Mouse (Mus musculus) liver, embryonic 11.5 days (tissue): Measurements from ENCODE around the gene Rnf187. TPM values are rescaled to one million over a fixed set of nuclear protein-coding genes. Genes with fewer than 3 reads are reported as not detected.

Experiments used
- ATAC-seq: fragments of 200-750 bp; cut with Nextera tagmentation; replicated peaks from 2 replicates; pipeline ENCODE4 v1.8.0; 2017; ENCODE audit warnings: moderate number of reproducible peaks, mild to moderate bottlenecking, moderate TSS enrichment, moderate library complexity; ENCODE audit not compliant: low FRiP score
- DNase-seq: peaks from one replicate; pipeline ENCODE4 v3.0.0-alpha.2; 2017; ENCODE audit warnings: low spot score
- H3K27ac ChIP-seq: fragments of 300-500 bp; sonication (generic); 2 replicates; pipeline ENCODE4 v1.5.1; 2014; ENCODE audit warnings: mild to moderate bottlenecking, low read depth, low read length, control low read depth
- H3K27me3 ChIP-seq: fragments of 300-500 bp; sonication (generic); replicated peaks from 2 replicates; pipeline ENCODE4 v1.6.1; 2014; ENCODE audit warnings: low read length, mixed read lengths; ENCODE audit not compliant: control insufficient read depth, insufficient read depth
- H3K36me3 ChIP-seq: fragments of 300-500 bp; sonication (generic); 2 replicates; pipeline ENCODE4 v1.6.1; 2014; ENCODE audit warnings: mild to moderate bottlenecking, low read length, moderate library complexity, mixed read lengths; ENCODE audit not compliant: control insufficient read depth, insufficient read depth
- H3K4me1 ChIP-seq: fragments of 300-500 bp; sonication (generic); replicated peaks from 2 replicates; pipeline ENCODE4 v1.6.1; 2014; ENCODE audit warnings: low read length, mixed read lengths; ENCODE audit not compliant: control insufficient read depth, insufficient read depth
- H3K4me2 ChIP-seq: fragments of 300-500 bp; sonication (generic); 2 replicates; pipeline ENCODE4 v1.6.1; 2014; ENCODE audit warnings: mild to moderate bottlenecking, control low read depth, moderate library complexity
- H3K4me3 ChIP-seq: fragments of 300-500 bp; sonication (generic); 2 replicates; pipeline ENCODE4 v1.5.1; 2014; ENCODE audit warnings: low read depth, low read length, control low read depth
- H3K9ac ChIP-seq: fragments of 300-500 bp; sonication (generic); 2 replicates; pipeline ENCODE4 v1.6.1; 2014; ENCODE audit warnings: low read depth, low read length, control low read depth
- H3K9me3 ChIP-seq: fragments of 300-500 bp; sonication (generic); 2 replicates; pipeline ENCODE4 v1.6.1; 2016; ENCODE audit warnings: low read length, inconsistent platforms, mixed read lengths; ENCODE audit not compliant: control insufficient read depth
- WGBS: fragments of 180-500 bp; shearing (Covaris S2); extraction: QIAGEN DNeasy Blood & Tissue Kit; methylation state at CpG from one replicate; pipeline ENCODE4 v1.1.7; 2014; 5-methylcytosine and 5-hydroxymethylcytosine counted together
- polyA plus RNA-seq: library from polyadenylated mRNA; unstranded; fragments of >200 nt; fragmentation: Nextera tagmentation; extraction: Ambion mirVana; gene quantifications from 2 replicates; pipeline ENCODE4 v1.2.1, GENCODE M21; 2014

Gene Rnf187
- polyA plus RNA-seq, 1 experiment from 2014 or later, result 229 TPM

- Histone ChIP-seq H3K9ac (peak overlapping the region; percentile 93), H3K27ac (no peak overlapping the region), H3K9me3 (no peaks in the 10 kb centered on the region), H3K4me2 (peak overlapping the region; percentile 82), H3K4me3 (peak overlapping the region; percentile 89), H3K27me3 (no peaks in the 10 kb centered on the region), H3K36me3 (peaks cover 14% of the 10 kb centered on the region), H3K4me1 (peaks cover 26% of the 10 kb centered on the region)
- WGBS, result 69% methylated on average over 7 of the region's 7 CpGs
- ATAC-seq, result no peak
- DNase-seq, result no peak
Observed at GRCm38 (mm10) chr11:58979661-58980060, 40.9 kb upstream of the Rnf187 start.

- no peaks in the 10 kb centered on the region for H3K27me3 ChIP-seq
- H3K36me3 ChIP-seq, result peaks cover 14% of the 10 kb centered on the region
- H3K4me2 ChIP-seq, result peak overlapping the region; percentile 82
- no peak overlapping the region for H3K27ac ChIP-seq
- no peaks in the 10 kb centered on the region for H3K9me3 ChIP-seq
- WGBS, result 51% methylated on average over 3 of the region's 3 CpGs
- peak overlapping the region; percentile 89 for H3K4me3 ChIP-seq
- peaks cover 26% of the 10 kb centered on the region for H3K4me1 ChIP-seq
- ATAC-seq, result no peak
- no peak for DNase-seq
- H3K9ac ChIP-seq, result peak overlapping the region; percentile 93
Observed at GRCm38 (mm10) chr11:58979183-58979582, 40.5 kb upstream of the Rnf187 start.

GRCm38 (mm10) chr11:58978706-58979030 lies 40.0 kb upstream of the Rnf187 start:
- H3K9me3 ChIP-seq, result no peaks in the 10 kb centered on the region
- no peaks in the 10 kb centered on the region for H3K27me3 ChIP-seq
- 0 out of 2 replicates have a peak, but pooled peaks have one; percentile 5 for ATAC-seq
- 1% methylated on average over 5 of the region's 5 CpGs for WGBS
- H3K4me1 ChIP-seq, result peaks cover 26% of the 10 kb centered on the region
- H3K4me2 ChIP-seq, result peak overlapping the region; percentile 82
- peak overlapping the region; percentile 89 for H3K4me3 ChIP-seq
- H3K9ac ChIP-seq, result peak overlapping the region; percentile 93
- no peak for DNase-seq
- no peak overlapping the region for H3K27ac ChIP-seq
- H3K36me3 ChIP-seq, result peaks cover 11% of the 10 kb centered on the region

- WGBS, result under 1% methylated on average over 64 of the region's 64 CpGs
- Histone ChIP-seq H3K9ac (peak within 1 kb of the TSS; percentile 93), H3K27me3 (no peaks in the 10 kb centered on the region), H3K27ac (peak within 1 kb of the TSS; percentile 87), H3K4me1 (peaks cover 26% of the 10 kb centered on the region), H3K4me2 (peak within 1 kb of the TSS; percentile 82), H3K4me3 (peak within 1 kb of the TSS; percentile 89), H3K36me3 (peaks cover 10% of the 10 kb centered on the region), H3K9me3 (no peaks in the 10 kb centered on the region)
- ATAC-seq, result peak; percentile 76
- peak; percentile 78 for DNase-seq
Observed at GRCm38 (mm10) chr11:58978027-58978705, 39.5 kb upstream of the Rnf187 start, which contains the start of gene Trim11. Trim11 (plus strand) TSS chr11:58978093.

GRCm38 (mm10) chr11:58977607-58978026 lies 38.9 kb upstream of the Rnf187 start:
- ATAC-seq, result peak; percentile 27; the same call in 1 of the 2 replicates
- H3K4me1 ChIP-seq, result peaks cover 26% of the 10 kb centered on the region

GRCm38 (mm10) chr11:58977150-58977549 lies 38.4 kb upstream of the Rnf187 start:
- 0 out of 2 replicates have a peak, but pooled peaks cover 3% of the 10 kb centered on the region for H3K36me3 ChIP-seq
- H3K4me2 ChIP-seq, result peak overlapping the region; percentile 82
- DNase-seq (peak; percentile 63), ATAC-seq (peak; percentile 60; the same call in 1 of the 2 replicates)
- H3K9me3 ChIP-seq, result no peaks in the 10 kb centered on the region
- peak overlapping the region; percentile 89 for H3K4me3 ChIP-seq
- H3K9ac ChIP-seq, result peak overlapping the region; percentile 93
- H3K27me3 ChIP-seq, result no peaks in the 10 kb centered on the region
- peaks cover 26% of the 10 kb centered on the region for H3K4me1 ChIP-seq
- WGBS, result 1% methylated on average over 29 of the region's 29 CpGs
- H3K27ac ChIP-seq, result peak overlapping the region; percentile 87

More at GRCm38 (mm10) chr11:58977607-58978026, 38.9 kb upstream of the Rnf187 start:
- peak overlapping the region; percentile 82 for H3K4me2 ChIP-seq
- H3K36me3 ChIP-seq, result peaks cover 6% of the 10 kb centered on the region; the same call in 1 of the 2 replicates
- WGBS, result 1% methylated on average over 21 of the region's 21 CpGs
- H3K9me3 ChIP-seq, result no peaks in the 10 kb centered on the region
- peak overlapping the region; percentile 93 for H3K9ac ChIP-seq
- peak overlapping the region; percentile 87 for H3K27ac ChIP-seq
- DNase-seq, result peak; percentile 65
- no peaks in the 10 kb centered on the region for H3K27me3 ChIP-seq
- H3K4me3 ChIP-seq, result peak overlapping the region; percentile 89

- Histone ChIP-seq H3K4me1 (peaks cover 13% of the 10 kb centered on the region), H3K27me3 (no peaks in the 10 kb centered on the region), H3K4me2 (no peak overlapping the region), H3K4me3 (no peak overlapping the region), H3K9ac (no peak overlapping the region), H3K9me3 (no peaks in the 10 kb centered on the region), H3K27ac (no peak overlapping the region), H3K36me3 (no peaks in the 10 kb centered on the region)
- WGBS, result 72% methylated on average over 3 of the region's 3 CpGs
- DNase-seq (no peak), ATAC-seq (no peak)
Observed at GRCm38 (mm10) chr11:58974414-58974813, 35.7 kb upstream of the Rnf187 start.

- H3K4me1 ChIP-seq, result peaks cover 7% of the 10 kb centered on the region
- no peak overlapping the region for H3K27ac ChIP-seq
- no peak overlapping the region for H3K4me2 ChIP-seq
- no peak for ATAC-seq
- no peaks in the 10 kb centered on the region for H3K36me3 ChIP-seq
- H3K4me3 ChIP-seq, result no peak overlapping the region
- no peaks in the 10 kb centered on the region for H3K27me3 ChIP-seq
- no peak for DNase-seq
- H3K9ac ChIP-seq, result no peak overlapping the region
- WGBS, result 92% methylated on average over 3 of the region's 3 CpGs
- no peaks in the 10 kb centered on the region for H3K9me3 ChIP-seq
Observed at GRCm38 (mm10) chr11:58971796-58972195, 33.1 kb upstream of the Rnf187 start.
